Mouse (Mus musculus) kidney, embryonic 14.5 days (tissue): Measurements from ENCODE around the gene Slc6a6. TPM values are rescaled to one million over a fixed set of nuclear protein-coding genes. Genes with fewer than 3 reads are reported as not detected.

Experiments
- ATAC-seq: fragments of 200-750 bp; cut with Nextera tagmentation; 2 replicates; pipeline ENCODE4 v1.8.0; 2017; ENCODE audit warnings: moderate number of reproducible peaks, mild to moderate bottlenecking, moderate TSS enrichment, moderate library complexity; ENCODE audit not compliant: low FRiP score, low TSS enrichment
- H3K27ac ChIP-seq: fragments of 300-500 bp; sonication (generic); 2 replicates; pipeline ENCODE4 v1.5.1; 2014; ENCODE audit warnings: low read depth, mild to moderate bottlenecking, low read length, moderate library complexity, mixed read lengths
- H3K27me3 ChIP-seq: fragments of 300-500 bp; sonication (generic); 2 replicates; pipeline ENCODE4 v1.6.1; 2014; ENCODE audit warnings: mild to moderate bottlenecking, low read length; ENCODE audit not compliant: control insufficient read depth, insufficient read depth
- H3K36me3 ChIP-seq: fragments of 300-500 bp; sonication (generic); 2 replicates; pipeline ENCODE4 v1.6.1; 2014; ENCODE audit warnings: low read length, mixed read lengths; ENCODE audit not compliant: control insufficient read depth, insufficient read depth
- H3K4me1 ChIP-seq: fragments of 300-500 bp; sonication (generic); 2 replicates; pipeline ENCODE4 v1.6.1; 2014; ENCODE audit warnings: low read length, mixed read lengths; ENCODE audit not compliant: control insufficient read depth, insufficient read depth
- H3K4me2 ChIP-seq: fragments of 300-500 bp; sonication (generic); replicated peaks from 2 replicates; pipeline ENCODE4 v1.6.1; 2014; ENCODE audit warnings: low read depth, mild to moderate bottlenecking, low read length
- H3K4me3 ChIP-seq: fragments of 300-500 bp; sonication (generic); 2 replicates; pipeline ENCODE4 v1.5.1; 2014; ENCODE audit warnings: mild to moderate bottlenecking, low read length
- H3K9ac ChIP-seq: fragments of 300-500 bp; sonication (generic); 2 replicates; pipeline ENCODE4 v1.6.1; 2014; ENCODE audit warnings: low read depth, mild to moderate bottlenecking, low read length, moderate library complexity
- H3K9me3 ChIP-seq: fragments of 300-500 bp; sonication (generic); 2 replicates; pipeline ENCODE4 v1.6.1; 2016; ENCODE audit warnings: low read length; ENCODE audit not compliant: control insufficient read depth
- WGBS: fragments of 180-500 bp; shearing (Covaris S2); extraction: QIAGEN DNeasy Blood & Tissue Kit; methylation state at CpG from one replicate; pipeline ENCODE4 v1.1.7; 2014; 5-methylcytosine and 5-hydroxymethylcytosine counted together
- polyA plus RNA-seq: library from polyadenylated mRNA; unstranded; fragments of >200 nt; fragmentation: Nextera tagmentation; extraction: Ambion mirVana; gene quantifications from 2 replicates; pipeline ENCODE4 v1.2.1, GENCODE M21; 2014

Slc6a6 gene
- polyA plus RNA-seq, 1 experiment from 2014 or later: 95.1 TPM

DNA sequence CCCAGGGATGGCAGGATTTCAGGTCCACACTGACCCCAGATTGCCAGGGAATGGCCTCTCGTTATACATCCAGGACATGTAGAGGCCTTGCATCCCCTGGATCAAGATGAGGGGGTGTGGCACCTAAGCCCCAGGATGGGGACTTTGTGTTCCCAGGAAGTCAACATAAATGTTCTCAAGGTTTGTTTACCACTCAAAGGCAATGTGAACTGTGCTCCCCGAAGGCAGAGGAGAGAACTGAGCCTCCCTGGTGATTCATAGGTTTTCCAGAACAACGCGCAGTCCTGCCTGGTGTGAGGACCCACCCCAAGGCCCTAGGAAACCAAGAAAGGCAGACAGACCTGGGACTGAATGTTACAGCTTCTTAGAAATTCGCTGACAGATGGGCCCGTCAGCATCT lies 18.6 kb upstream of the Slc6a6 start:
- no peak overlapping the region for H3K27ac ChIP-seq
- H3K36me3 ChIP-seq: no peaks in the 10 kb centered on the region
- no peaks in the 10 kb centered on the region for H3K27me3 ChIP-seq
- H3K9me3 ChIP-seq: no peaks in the 10 kb centered on the region
- no peak overlapping the region for H3K4me2 ChIP-seq
- WGBS: 89% methylated on average over 6 of the region's 6 CpGs
- no peak overlapping the region for H3K4me3 ChIP-seq
- peaks cover 3% of the 10 kb centered on the region; the same call in 1 of the 2 replicates for H3K4me1 ChIP-seq
- ATAC-seq: no peak
- H3K9ac ChIP-seq: no peak overlapping the region

DNA sequence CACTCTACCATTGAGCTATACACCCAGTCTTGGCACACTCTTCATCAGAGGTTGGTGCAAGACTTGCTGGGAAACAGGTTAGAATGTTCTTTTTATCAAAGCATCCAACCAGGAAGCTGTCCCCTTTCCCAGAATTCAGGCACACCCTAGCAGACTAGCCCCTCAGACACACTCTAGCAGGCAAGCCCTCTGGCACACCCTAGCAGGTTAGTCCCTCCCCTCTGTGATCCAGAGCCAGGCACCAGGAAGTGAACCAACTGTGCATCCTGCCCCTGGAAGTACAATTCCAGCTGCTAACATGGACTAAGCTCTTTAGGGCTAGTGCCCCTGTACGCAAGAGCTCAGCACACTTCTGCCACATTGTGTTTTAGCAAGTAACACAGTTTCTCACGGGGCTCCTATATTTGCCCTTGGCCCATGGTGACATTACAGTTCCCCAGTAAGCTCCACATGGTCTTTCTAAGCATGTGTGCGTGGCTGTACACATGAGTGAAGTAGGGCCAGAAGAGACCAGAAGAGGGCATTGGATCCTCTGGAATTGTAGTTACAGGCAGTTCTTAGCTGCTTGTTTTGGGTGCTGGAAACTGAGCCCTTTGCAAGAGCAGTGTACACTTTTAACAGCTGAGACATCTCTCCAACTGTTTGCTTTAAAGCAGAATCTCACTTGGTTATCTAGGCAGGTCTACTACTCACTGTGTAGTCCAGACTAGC lies 17.7 kb upstream of the Slc6a6 start:
- 85% methylated on average over 3 of the region's 3 CpGs for WGBS
- no peaks in the 10 kb centered on the region for H3K36me3 ChIP-seq

DNA sequence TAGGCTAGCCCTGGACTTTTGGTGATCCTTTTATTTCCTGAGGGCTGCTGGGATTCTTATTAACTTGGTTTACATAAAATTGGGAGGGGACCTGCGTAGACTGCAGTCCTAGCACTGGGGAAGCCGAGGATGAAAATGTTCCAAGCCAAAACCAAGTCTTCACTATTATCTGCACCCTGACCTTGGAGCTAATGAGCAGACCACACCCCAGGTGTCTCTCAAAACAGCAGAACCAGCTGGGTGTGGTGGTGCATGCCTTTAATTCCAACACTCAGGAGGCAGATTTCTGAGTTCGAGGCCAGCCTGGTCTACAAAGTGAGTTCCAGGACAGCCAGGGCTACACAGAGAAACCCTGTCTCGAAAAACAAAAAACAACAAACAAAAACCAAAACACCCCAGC lies 16.7 kb upstream of the Slc6a6 start:
- no peak overlapping the region for H3K4me3 ChIP-seq
- no peak for ATAC-seq
- 89% methylated on average over 4 of the region's 4 CpGs for WGBS
- no peaks in the 10 kb centered on the region for H3K36me3 ChIP-seq
- H3K4me2 ChIP-seq: no peak overlapping the region
- H3K27me3 ChIP-seq: no peaks in the 10 kb centered on the region
- no peak overlapping the region for H3K27ac ChIP-seq
- no peaks in the 10 kb centered on the region for H3K9me3 ChIP-seq
- no peaks in the 10 kb centered on the region for H3K4me1 ChIP-seq
- H3K9ac ChIP-seq: no peak overlapping the region

More for the DNA sequence above, 17.7 kb upstream of the Slc6a6 start:
- Histone ChIP-seq H3K9ac (no peak overlapping the region), H3K4me2 (no peak overlapping the region), H3K4me1 (no peaks in the 10 kb centered on the region), H3K27me3 (no peaks in the 10 kb centered on the region), H3K9me3 (no peaks in the 10 kb centered on the region), H3K27ac (no peak overlapping the region), H3K4me3 (no peak overlapping the region)
- ATAC-seq: no peak

DNA sequence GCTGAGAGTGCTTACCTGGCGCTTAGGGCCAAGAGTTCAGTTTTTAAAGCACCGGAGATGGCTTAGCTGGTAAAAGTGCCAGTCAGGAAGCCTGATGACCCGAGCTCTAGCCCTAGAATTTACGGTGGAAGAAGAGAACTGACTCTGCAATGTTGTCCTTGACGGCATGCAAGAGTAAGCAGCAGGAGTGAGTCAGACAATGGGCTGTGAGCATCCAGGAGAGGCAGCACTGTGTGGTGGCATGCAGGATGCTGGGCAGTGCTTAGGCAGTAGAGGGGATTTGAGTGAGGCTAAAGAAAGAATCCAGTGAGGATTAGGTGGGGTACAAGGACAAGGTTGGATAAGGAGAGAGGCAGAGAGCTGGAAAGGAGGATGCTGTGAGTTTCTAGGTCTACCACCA lies 15.6 kb upstream of the Slc6a6 start:
- no peak overlapping the region for H3K4me2 ChIP-seq
- H3K4me3 ChIP-seq: no peak overlapping the region
- no peaks in the 10 kb centered on the region for H3K9me3 ChIP-seq
- WGBS: 16% methylated on average over 5 of the region's 5 CpGs
- no peaks in the 10 kb centered on the region for H3K36me3 ChIP-seq
- no peak for ATAC-seq
- no peak overlapping the region for H3K27ac ChIP-seq
- no peak overlapping the region for H3K9ac ChIP-seq
- no peaks in the 10 kb centered on the region for H3K4me1 ChIP-seq
- H3K27me3 ChIP-seq: no peaks in the 10 kb centered on the region

DNA sequence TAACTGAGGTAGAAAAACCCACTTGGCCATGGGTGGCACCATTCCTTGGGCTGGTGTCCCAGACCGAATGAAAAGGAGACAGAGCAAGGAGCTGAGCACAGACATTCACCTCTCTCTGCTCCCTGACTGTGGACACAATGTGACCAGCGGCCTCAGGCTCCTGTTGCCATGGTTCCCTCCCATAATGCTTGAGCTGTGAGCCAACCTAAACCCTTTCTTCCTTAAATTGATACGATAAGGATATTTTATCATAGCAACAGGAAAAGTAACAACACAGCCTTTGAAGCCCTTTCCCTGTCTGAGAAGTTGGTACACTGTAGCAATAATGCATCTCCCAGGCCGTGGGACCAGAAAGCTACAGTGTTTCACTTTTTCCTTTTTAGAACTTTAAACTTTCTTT lies 14.6 kb upstream of the Slc6a6 start:
- Histone ChIP-seq H3K36me3 (no peaks in the 10 kb centered on the region), H3K4me3 (no peak overlapping the region), H3K4me2 (no peak overlapping the region), H3K9me3 (no peaks in the 10 kb centered on the region), H3K9ac (no peak overlapping the region), H3K27ac (no peak overlapping the region), H3K27me3 (no peaks in the 10 kb centered on the region), H3K4me1 (no peaks in the 10 kb centered on the region)
- 68% methylated on average over 4 of the region's 4 CpGs for WGBS
- no peak for ATAC-seq

DNA sequence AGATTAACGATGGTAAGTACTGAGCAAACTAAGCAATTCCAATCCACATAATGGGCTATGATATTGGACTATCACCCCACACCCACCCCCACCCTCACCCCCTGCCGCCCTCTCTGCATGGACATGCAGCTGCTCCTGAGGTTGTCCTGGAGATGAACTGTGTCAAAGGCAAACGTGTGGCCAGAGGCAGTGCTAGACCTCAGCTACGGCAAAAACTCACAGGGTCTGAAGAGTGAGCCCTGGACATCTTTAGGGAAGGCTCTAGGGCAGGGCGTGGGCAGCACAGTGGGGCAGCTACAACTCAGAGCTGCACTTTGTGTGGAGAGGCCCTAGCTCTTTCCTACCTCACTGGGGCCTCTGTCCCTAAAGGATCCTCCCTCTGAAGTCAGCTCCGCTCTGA lies 13.6 kb upstream of the Slc6a6 start:
- 76% methylated on average over 6 of the region's 6 CpGs for WGBS

DNA sequence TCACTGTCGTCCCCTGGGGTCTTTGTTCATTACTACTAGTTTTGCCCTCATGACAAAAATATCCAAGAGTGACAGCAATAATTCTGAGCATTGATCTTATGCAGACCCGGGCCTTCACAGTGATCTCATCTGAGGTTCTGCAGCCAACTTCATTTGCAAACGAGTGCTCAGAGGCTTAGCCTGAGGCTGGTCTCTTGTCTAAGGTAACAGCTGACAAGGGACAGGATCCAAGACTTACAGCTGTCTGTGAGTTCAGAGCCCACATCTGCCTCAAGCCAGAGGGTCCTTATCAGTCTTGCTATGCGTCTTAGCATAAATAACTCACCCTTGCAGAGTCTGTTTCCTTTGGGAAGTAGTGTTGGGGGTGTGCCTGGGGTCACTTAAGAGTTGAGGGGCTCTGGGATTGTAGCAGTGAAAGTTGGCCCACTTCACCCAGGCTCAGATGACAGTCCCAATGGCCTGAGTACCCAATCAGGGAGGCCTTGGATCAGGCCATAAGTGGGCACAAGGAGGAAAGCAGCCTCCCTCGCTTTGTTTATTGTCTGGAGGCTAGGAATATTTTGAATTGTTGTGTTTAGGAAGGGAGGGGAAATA lies 9.0 kb upstream of the Slc6a6 start:
- Histone ChIP-seq H3K4me2 (no peak overlapping the region), H3K27me3 (no peaks in the 10 kb centered on the region), H3K9ac (no peak overlapping the region), H3K27ac (0 out of 2 replicates have a peak overlapping the region, but pooled peaks have one; percentile 3), H3K36me3 (no peaks in the 10 kb centered on the region), H3K4me1 (no peaks in the 10 kb centered on the region; the same call in 1 of the 2 replicates), H3K4me3 (no peak overlapping the region), H3K9me3 (no peaks in the 10 kb centered on the region)
- WGBS: 44% methylated on average over 5 of the region's 5 CpGs
- ATAC-seq: no peak

More for the DNA sequence above, 13.6 kb upstream of the Slc6a6 start:
- no peak overlapping the region for H3K4me2 ChIP-seq
- no peaks in the 10 kb centered on the region for H3K9me3 ChIP-seq
- no peak for ATAC-seq
- H3K36me3 ChIP-seq: no peaks in the 10 kb centered on the region
- H3K9ac ChIP-seq: no peak overlapping the region
- H3K27me3 ChIP-seq: no peaks in the 10 kb centered on the region
- no peak overlapping the region for H3K27ac ChIP-seq
- H3K4me1 ChIP-seq: no peaks in the 10 kb centered on the region
- no peak overlapping the region for H3K4me3 ChIP-seq

DNA sequence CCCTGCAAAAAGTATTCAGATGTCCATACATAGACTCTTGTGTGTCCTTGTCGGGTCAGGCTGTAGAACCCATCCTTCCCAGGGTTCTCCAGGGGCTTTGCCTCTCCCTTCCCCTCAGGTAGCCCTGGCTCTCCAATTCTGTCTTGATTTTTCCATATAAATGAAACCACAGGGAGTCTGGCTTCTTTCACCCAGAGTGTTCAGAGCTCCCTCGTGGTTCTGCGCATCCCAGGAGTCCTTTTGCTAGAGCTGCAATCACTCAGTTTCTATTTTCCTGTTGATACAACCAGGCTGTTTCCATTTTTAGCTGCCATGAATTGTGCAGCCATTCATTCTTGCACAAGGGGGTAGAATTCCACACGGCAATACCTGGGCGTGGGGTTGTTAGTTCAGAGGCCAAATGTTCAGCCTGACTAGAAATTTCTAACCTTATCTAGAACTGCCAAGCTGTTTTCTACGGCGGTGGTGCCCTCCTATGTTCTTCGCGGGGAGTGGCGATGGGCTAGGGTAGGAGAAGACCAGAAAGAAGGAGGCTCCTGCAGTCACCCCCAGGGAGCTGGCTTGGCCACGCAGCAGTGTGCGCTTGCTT lies 5.3 kb upstream of the Slc6a6 start:
- no peak overlapping the region for H3K9ac ChIP-seq
- no peak for ATAC-seq
- no peak overlapping the region for H3K27ac ChIP-seq
- H3K4me1 ChIP-seq: peaks cover 7% of the 10 kb centered on the region
- H3K36me3 ChIP-seq: no peaks in the 10 kb centered on the region
- 56% methylated on average over 12 of the region's 12 CpGs for WGBS
- H3K4me3 ChIP-seq: no peak overlapping the region
- H3K27me3 ChIP-seq: no peaks in the 10 kb centered on the region
- H3K4me2 ChIP-seq: no peak overlapping the region
- no peaks in the 10 kb centered on the region for H3K9me3 ChIP-seq

DNA sequence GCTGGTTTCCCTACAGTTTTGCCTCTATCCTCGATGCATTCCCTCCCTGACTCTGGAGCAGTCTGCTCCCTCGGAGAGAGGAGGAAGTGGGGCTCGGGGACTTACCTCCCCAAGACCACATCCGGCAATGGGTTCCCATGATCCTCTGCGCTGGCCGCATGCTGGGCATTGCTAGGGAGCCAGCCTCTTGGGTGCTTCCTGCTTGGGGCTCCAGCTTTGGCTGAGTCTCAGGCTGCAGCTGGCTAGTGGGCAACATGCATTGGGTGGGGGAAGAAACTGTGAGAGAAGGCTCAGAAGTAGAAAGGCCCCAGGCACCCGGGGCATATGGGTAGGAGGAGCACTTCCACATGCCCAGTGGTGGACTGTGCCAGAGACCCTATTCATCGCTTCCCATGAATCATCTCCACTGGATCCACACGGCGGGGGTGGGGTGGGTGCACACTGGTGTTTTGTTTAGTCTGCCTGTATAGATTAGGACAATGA lies 4.7 kb upstream of the Slc6a6 start:
- no peak overlapping the region for H3K27ac ChIP-seq
- H3K4me2 ChIP-seq: no peak overlapping the region
- no peaks in the 10 kb centered on the region for H3K9me3 ChIP-seq
- no peaks in the 10 kb centered on the region for H3K36me3 ChIP-seq
- peaks cover 7% of the 10 kb centered on the region for H3K4me1 ChIP-seq
- ATAC-seq: no peak
- H3K4me3 ChIP-seq: no peak overlapping the region
- H3K9ac ChIP-seq: no peak overlapping the region
- no peaks in the 10 kb centered on the region for H3K27me3 ChIP-seq
- 70% methylated on average over 10 of the region's 10 CpGs for WGBS
